Mouse (Mus musculus) neutrophil, adult 83 days (primary cell): ENCODE measurements around the gene Gm11237. TPM values are rescaled to one million over a fixed set of nuclear protein-coding genes. Genes with fewer than 3 reads are reported as not detected.

Source experiments
- total RNA-seq, 2 experiments: library from RNA; stranded (reverse); gene quantifications; one replicate each; pipeline ENCODE4 v1.2.4; 2023

Gene Gm11237
- total RNA-seq, result not detected

DNA sequence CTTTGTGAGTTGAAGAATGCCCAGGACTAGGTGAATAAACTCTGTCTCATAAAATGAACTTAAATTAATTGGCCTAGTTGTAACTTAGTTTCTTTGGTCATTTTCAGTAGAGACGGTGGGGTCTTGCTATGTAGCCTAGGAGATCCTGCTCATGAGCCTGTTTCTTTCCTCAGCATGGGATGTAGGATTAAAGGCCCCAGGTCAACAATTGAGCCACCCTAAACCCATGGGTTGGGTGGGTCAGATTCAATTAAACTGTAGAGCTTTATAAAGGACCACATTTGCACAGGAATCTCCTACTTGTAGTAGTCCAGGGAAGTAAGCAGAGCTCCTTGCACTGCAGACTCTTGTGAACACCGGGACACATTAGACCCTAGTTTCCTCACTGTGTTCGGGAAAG lies at the start of gene Gm11237:
TSS of gene Gm11237 (plus strand) at position 301 of the 400 bp plus-strand sequence.

DNA sequence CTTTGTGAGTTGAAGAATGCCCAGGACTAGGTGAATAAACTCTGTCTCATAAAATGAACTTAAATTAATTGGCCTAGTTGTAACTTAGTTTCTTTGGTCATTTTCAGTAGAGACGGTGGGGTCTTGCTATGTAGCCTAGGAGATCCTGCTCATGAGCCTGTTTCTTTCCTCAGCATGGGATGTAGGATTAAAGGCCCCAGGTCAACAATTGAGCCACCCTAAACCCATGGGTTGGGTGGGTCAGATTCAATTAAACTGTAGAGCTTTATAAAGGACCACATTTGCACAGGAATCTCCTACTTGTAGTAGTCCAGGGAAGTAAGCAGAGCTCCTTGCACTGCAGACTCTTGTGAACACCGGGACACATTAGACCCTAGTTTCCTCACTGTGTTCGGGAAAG lies 15.2 kb upstream of the Gm11237 start, which contains the start of gene Gm11238:
TSS of gene Gm11238 (plus strand) at position 301 of the 400 bp plus-strand sequence.

DNA sequence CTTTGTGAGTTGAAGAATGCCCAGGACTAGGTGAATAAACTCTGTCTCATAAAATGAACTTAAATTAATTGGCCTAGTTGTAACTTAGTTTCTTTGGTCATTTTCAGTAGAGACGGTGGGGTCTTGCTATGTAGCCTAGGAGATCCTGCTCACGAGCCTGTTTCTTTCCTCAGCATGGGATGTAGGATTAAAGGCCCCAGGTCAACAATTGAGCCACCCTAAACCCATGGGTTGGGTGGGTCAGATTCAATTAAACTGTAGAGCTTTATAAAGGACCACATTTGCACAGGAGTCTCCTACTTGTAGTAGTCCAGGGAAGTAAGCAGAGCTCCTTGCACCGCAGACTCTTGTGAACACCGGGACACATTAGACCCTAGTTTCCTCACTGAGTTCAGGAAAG lies 15.0 kb downstream of the Gm11237 start, which contains the start of gene Gm11236:
TSS of gene Gm11236 (plus strand) at position 301 of the 400 bp plus-strand sequence.

DNA sequence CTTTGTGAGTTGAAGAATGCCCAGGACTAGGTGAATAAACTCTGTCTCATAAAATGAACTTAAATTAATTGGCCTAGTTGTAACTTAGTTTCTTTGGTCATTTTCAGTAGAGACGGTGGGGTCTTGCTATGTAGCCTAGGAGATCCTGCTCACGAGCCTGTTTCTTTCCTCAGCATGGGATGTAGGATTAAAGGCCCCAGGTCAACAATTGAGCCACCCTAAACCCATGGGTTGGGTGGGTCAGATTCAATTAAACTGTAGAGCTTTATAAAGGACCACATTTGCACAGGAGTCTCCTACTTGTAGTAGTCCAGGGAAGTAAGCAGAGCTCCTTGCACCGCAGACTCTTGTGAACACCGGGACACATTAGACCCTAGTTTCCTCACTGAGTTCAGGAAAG lies 45.3 kb downstream of the Gm11237 start, which contains the start of gene Gm11239:
TSS of gene Gm11239 (plus strand) at position 301 of the 400 bp plus-strand sequence.

Other genes starting within 250 kb of the Gm11237 start
- gene Gm11487, start 217.9 kb upstream of the Gm11237 start, total RNA-seq, result not detected
- gene Gm11238, start 15.1 kb upstream of the Gm11237 start, total RNA-seq, result not detected
- not detected for gene Gm11236, start 15.1 kb downstream of the Gm11237 start, total RNA-seq
- gene Gm11239, start 45.4 kb downstream of the Gm11237 start, total RNA-seq, result not detected
- not detected for gene Gm428, start 60.5 kb downstream of the Gm11237 start, total RNA-seq
- not detected for gene Rasef, start 168.0 kb downstream of the Gm11237 start, total RNA-seq